Mouse (Mus musculus): ENCODE data around the gene Rad51ap1.

- TF ChIP-seq CTCF (conservative IDR thresholded peaks at IDR 0.05; ENCODE audit: low read length), result peak; percentile 62
- no peak for TF ChIP-seq POU5F1 (IDR thresholded peaks at IDR 0.05; ENCODE audit: borderline replicate concordance, low read length)
- no peak for TF ChIP-seq NANOG (IDR thresholded peaks at IDR 0.05; ENCODE audit: borderline replicate concordance, low read length)
Measured at GRCm38 (mm10) chr6:126955734-126956133, 16.3 kb upstream of the Rad51ap1 start.
